ENCODE assay signal across 8 mouse cellular contexts in the genomic region with DNA sequence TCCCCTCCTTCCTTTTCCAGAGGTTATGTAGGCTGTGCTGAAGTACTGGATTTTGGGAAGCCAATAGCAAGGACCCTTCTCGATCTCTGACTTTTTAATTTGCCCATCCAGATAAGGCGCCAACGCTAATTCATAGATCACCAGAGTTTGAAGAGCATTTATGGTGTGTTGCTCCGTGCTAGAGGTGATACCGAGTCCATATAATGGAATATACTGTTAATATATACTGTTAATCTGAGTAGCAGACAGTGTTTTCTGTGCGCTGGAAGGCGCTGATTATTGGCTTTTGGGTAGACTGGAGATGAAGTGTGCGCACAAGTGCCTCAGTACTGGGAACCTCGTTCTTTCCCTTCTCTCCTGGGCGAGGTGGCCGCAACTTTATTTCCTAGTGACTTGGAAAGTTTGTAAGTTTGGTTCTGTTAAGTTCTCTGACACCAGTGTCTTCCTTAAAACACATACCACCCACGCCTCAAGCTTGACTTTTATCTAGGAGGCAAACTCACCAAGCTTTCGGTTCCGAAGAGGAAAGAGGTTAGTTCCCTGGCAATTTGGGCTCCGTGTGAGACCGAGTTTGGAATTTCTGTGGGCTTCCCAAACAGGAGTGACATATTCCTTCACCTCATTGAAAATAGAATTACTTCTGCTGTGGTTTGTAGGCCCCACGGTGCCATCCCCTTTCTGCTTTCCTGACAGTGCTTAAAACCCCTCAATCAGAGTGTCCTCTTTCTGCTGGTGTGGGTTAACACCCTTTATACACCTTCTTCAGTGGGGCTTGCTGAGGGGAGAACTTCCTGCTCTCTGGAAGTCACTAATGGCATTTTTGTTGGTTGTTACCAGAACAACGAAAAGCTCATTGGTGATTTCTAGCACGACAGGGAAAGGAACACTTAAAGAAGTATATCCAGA. TPM values are rescaled to one million over a fixed set of nuclear protein-coding genes. Genes with fewer than 3 reads are reported as not detected.
DNase-seq lines count a peak whose midpoint lies in the region; ATAC-seq and TF ChIP-seq lines count a peak whose summit lies in the region.

No protein-coding gene starts in this region.

- peak overlapping the region; percentile 71 for H3K4me2 ChIP-seq in embryonic facial prominence, embryonic 12.5 days (replicated peaks)
- peak overlapping the region; percentile 66 for H3K4me2 ChIP-seq in hindbrain, embryonic 13.5 days
- peak overlapping the region; percentile 84 for H3K4me2 ChIP-seq in lung, embryonic 14.5 days
- H3K4me2 ChIP-seq in stomach, embryonic 16.5 days (ENCODE audit: low read depth, low read length) = peak overlapping the region; percentile 56

- peaks cover 22% of the 10 kb centered on the region for H3K36me3 ChIP-seq in embryonic facial prominence, embryonic 12.5 days
- peaks cover 20% of the 10 kb centered on the region for H3K36me3 ChIP-seq in hindbrain, embryonic 13.5 days
- peaks cover 20% of the 10 kb centered on the region for H3K36me3 ChIP-seq in lung, embryonic 14.5 days (ENCODE audit: insufficient read depth)
- H3K36me3 ChIP-seq in stomach, embryonic 16.5 days (ENCODE audit: control insufficient read depth, insufficient read depth, low read length) = peaks cover 7% of the 10 kb centered on the region

- peak overlapping the region; percentile 88 for H3K27ac ChIP-seq in embryonic facial prominence, embryonic 12.5 days
- peak overlapping the region; percentile 89 for H3K27ac ChIP-seq in hindbrain, embryonic 13.5 days
- H3K27ac ChIP-seq in lung, embryonic 14.5 days (ENCODE audit: low read depth) = peak overlapping the region; percentile 87
- H3K27ac ChIP-seq in stomach, embryonic 16.5 days (ENCODE audit: low read length) = peak overlapping the region; percentile 87

- 7% methylated on average over 19 of the region's 19 CpGs for WGBS in embryonic facial prominence, embryonic 12.5 days
- WGBS in hindbrain, embryonic 13.5 days = 9% methylated on average over 19 of the region's 19 CpGs
- WGBS in lung, embryonic 14.5 days = 4% methylated on average over 19 of the region's 19 CpGs
- WGBS in stomach, embryonic 16.5 days = 4% methylated on average over 19 of the region's 19 CpGs

- no peak for TF ChIP-seq CTCF in lung, embryonic 14.5 days (IDR thresholded peaks at IDR 0.05; ENCODE audit: low read depth)

- no peak for ATAC-seq in embryonic facial prominence, embryonic 12.5 days (ENCODE audit: insufficient number of reproducible peaks, insufficient read depth, low FRiP score, low TSS enrichment)
- ATAC-seq in hindbrain, embryonic 13.5 days (ENCODE audit: low FRiP score) = peak; percentile 30; the same call in 1 of the 2 replicates
- ATAC-seq in lung, embryonic 14.5 days (ENCODE audit: insufficient read depth) = no peak
- ATAC-seq in stomach, embryonic 16.5 days (ENCODE audit: insufficient read depth, low FRiP score) = no peak

- H3K4me3 ChIP-seq in embryonic facial prominence, embryonic 12.5 days = peak overlapping the region; percentile 74
- H3K4me3 ChIP-seq in hindbrain, embryonic 13.5 days = peak overlapping the region; percentile 85
- H3K4me3 ChIP-seq in lung, embryonic 14.5 days (ENCODE audit: low read depth, low read length) = peak overlapping the region; percentile 83
- H3K4me3 ChIP-seq in stomach, embryonic 16.5 days (replicated peaks; ENCODE audit: low read length) = peak overlapping the region; percentile 86

- H3K4me1 ChIP-seq in embryonic facial prominence, embryonic 12.5 days = 0 out of 2 replicates have a peak, but pooled peaks cover 3% of the 10 kb centered on the region
- H3K4me1 ChIP-seq in hindbrain, embryonic 13.5 days (replicated peaks) = peaks cover 14% of the 10 kb centered on the region
- 0 out of 2 replicates have a peak, but pooled peaks cover 8% of the 10 kb centered on the region for H3K4me1 ChIP-seq in lung, embryonic 14.5 days (ENCODE audit: insufficient read depth)
- peaks cover 11% of the 10 kb centered on the region for H3K4me1 ChIP-seq in stomach, embryonic 16.5 days (ENCODE audit: control insufficient read depth, insufficient read depth, low read length)

- no peaks in the 10 kb centered on the region for H3K27me3 ChIP-seq in embryonic facial prominence, embryonic 12.5 days
- H3K27me3 ChIP-seq in hindbrain, embryonic 13.5 days = no peaks in the 10 kb centered on the region
- H3K27me3 ChIP-seq in lung, embryonic 14.5 days (ENCODE audit: insufficient read depth, low read length) = no peaks in the 10 kb centered on the region
- no peaks in the 10 kb centered on the region for H3K27me3 ChIP-seq in stomach, embryonic 16.5 days (ENCODE audit: control insufficient read depth, insufficient read depth, low read length)

- DNase-seq in cerebellum, adult 9-11 months = peak; percentile 30
- no peak for DNase-seq in cerebellum, postnatal 14 days
- peak; percentile 33 for DNase-seq in CD4-positive, CD25-positive, alpha-beta regulatory T cell, adult 2 months (ENCODE audit: low read depth, low spot score)
- DNase-seq in lung, embryonic 14.5 days = peak; percentile 51
- DNase-seq in cerebellum, adult 11 months = no peak

- no peaks in the 10 kb centered on the region for H3K9me3 ChIP-seq in embryonic facial prominence, embryonic 12.5 days
- no peaks in the 10 kb centered on the region for H3K9me3 ChIP-seq in hindbrain, embryonic 13.5 days
- H3K9me3 ChIP-seq in lung, embryonic 14.5 days (ENCODE audit: low read depth, low read length) = no peaks in the 10 kb centered on the region
- H3K9me3 ChIP-seq in stomach, embryonic 16.5 days (replicated peaks; ENCODE audit: control insufficient read depth, low read length) = no peaks in the 10 kb centered on the region

- H3K9ac ChIP-seq in embryonic facial prominence, embryonic 12.5 days = peak overlapping the region; percentile 67
- H3K9ac ChIP-seq in hindbrain, embryonic 13.5 days = peak overlapping the region; percentile 86
- H3K9ac ChIP-seq in lung, embryonic 14.5 days = peak overlapping the region; percentile 89
- H3K9ac ChIP-seq in stomach, embryonic 16.5 days (ENCODE audit: low read length) = peak overlapping the region; percentile 90

RNA-seq across cellular contexts. Expression of gene Nudt9, which starts 1.3 kb away (rescaled TPM):
- polyA plus RNA-seq in embryonic facial prominence, embryonic 12.5 days (2016; fragmentation: Nextera tagmentation; extraction: Ambion mirVana) = 69.0 and 76.0 TPM in 2 replicates
- polyA plus RNA-seq in hindbrain, embryonic 13.5 days (2015; fragmentation: Nextera tagmentation; extraction: Ambion mirVana) = 67.0 and 70.4 TPM in 2 replicates
- 62.0 and 66.6 TPM in 2 replicates for polyA plus RNA-seq in lung, embryonic 14.5 days (2014; fragmentation: Nextera tagmentation; extraction: Ambion mirVana)
- polyA plus RNA-seq in stomach, embryonic 16.5 days (2015; fragmentation: Nextera tagmentation; extraction: Ambion mirVana) = 55.9 and 61.7 TPM in 2 replicates

RNA-seq across cellular contexts. Expression of gene Hsd17b11, which starts 25.7 kb away (rescaled TPM):
- 2.2 and 3.7 TPM in 2 replicates for polyA plus RNA-seq in embryonic facial prominence, embryonic 12.5 days (2016; fragmentation: Nextera tagmentation; extraction: Ambion mirVana)
- polyA plus RNA-seq in hindbrain, embryonic 13.5 days (2015; fragmentation: Nextera tagmentation; extraction: Ambion mirVana) = 2.4 and 2.7 TPM in 2 replicates
- polyA plus RNA-seq in lung, embryonic 14.5 days (2014; fragmentation: Nextera tagmentation; extraction: Ambion mirVana) = 4.2 and 4.4 TPM in 2 replicates
- polyA plus RNA-seq in stomach, embryonic 16.5 days (2015; fragmentation: Nextera tagmentation; extraction: Ambion mirVana) = 7.0 and 7.8 TPM in 2 replicates

RNA-seq across cellular contexts. Expression of gene Gm17660, which starts 30.0 kb away (rescaled TPM):
- polyA plus RNA-seq in embryonic facial prominence, embryonic 12.5 days (2016; fragmentation: Nextera tagmentation; extraction: Ambion mirVana) = not detected in 2 replicates
- not detected in 2 replicates for polyA plus RNA-seq in hindbrain, embryonic 13.5 days (2015; fragmentation: Nextera tagmentation; extraction: Ambion mirVana)
- not detected in 2 replicates for polyA plus RNA-seq in lung, embryonic 14.5 days (2014; fragmentation: Nextera tagmentation; extraction: Ambion mirVana)
- 0.57 TPM in 1 of 2 replicates, not detected in the other for polyA plus RNA-seq in stomach, embryonic 16.5 days (2015; fragmentation: Nextera tagmentation; extraction: Ambion mirVana)

Comparison
In these comparisons a context has a peak if more than half of its experiments do, and no peak if none do; other contexts are left out.
1. DNase-seq: peak in cerebellum, adult 9-11 months (single experiment), CD4-positive, CD25-positive, alpha-beta regulatory T cell, adult 2 months (single experiment) and lung, embryonic 14.5 days (single experiment); none in cerebellum, postnatal 14 days (0 of 2) and cerebellum, adult 11 months (single experiment).
2. Peak in every context shown above with its lines, with median percentiles within 50 percentile points of each other: H3K27ac ChIP-seq, H3K4me2 ChIP-seq, H3K4me3 ChIP-seq and H3K9ac ChIP-seq.